Mouse (Mus musculus): ENCODE data around the gene Cbarp.

Gene Cbarp

DNA sequence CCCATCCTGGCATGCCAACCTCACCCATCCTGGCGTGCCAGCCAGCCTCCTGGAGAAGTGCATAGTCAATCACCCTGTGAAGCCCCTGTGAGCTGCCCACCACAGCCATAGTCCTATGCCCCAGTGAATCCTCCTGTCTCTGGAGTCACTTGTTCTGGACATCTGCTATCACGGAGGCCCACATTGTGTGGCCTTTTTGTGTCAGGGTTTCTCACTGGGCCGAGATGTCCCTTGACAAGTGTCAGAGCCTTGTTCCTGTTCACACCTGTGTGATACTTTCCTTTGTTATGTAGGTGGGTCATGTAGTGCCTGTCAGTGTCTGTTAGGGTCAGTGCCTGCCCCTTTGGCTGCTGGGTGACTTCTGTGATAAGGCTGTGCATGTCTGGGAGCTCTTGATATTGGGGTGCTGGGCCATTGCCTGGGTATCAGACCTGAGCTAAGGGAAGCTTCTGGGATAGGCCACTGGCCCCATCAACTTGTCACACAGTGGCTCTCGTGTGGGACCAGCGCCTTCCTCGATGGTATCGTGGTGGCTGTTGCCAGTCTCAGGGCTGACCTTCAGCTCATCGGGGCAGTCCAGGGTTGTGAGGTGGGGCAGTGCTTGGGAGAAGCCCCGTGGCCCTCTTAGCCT, 16.6 kb downstream of the Cbarp start:
- no peak for DNase-seq (ENCODE audit: low spot score)

DNA sequence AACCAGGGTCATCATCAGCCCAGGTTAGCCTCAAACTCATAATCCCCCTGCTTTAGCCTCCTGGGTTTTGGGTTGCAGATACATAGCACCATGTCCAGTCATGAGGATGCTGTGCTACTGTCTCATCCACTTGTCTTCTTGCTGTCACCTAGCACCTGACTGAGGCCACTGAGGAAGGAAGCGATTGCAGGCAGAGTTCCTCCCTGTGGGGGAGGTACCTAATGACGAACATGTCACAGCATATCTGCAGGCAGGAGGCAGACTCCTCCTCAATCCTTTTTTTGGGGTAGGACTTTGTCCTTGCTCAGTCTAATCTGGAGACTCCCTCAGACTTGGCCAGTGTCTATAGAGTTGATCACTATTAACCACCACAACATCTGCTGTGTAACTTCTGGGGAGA, 19.0 kb downstream of the Cbarp start:
- DNase-seq (ENCODE audit: low spot score): no peak

DNA sequence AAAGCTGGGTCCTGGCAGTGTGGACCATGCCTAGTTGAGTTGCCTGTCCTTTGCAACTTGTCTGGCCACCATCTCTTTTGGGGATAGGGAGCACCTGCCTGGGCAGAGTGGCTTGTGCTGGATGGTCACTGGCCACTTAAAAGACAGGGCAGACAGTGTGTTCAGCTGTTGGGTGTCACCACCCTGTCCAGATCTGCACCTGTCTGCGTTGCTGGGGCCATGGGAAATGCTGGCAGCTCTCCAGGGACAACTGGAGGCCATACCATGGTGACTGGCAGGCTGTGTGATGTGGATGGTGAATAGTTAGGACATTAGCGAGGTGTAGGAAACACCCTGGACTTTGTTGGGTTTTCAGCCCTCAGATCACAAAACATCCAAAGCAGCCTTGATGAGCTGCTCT, 20.5 kb downstream of the Cbarp start:
- no peak for DNase-seq (ENCODE audit: low spot score)

DNA sequence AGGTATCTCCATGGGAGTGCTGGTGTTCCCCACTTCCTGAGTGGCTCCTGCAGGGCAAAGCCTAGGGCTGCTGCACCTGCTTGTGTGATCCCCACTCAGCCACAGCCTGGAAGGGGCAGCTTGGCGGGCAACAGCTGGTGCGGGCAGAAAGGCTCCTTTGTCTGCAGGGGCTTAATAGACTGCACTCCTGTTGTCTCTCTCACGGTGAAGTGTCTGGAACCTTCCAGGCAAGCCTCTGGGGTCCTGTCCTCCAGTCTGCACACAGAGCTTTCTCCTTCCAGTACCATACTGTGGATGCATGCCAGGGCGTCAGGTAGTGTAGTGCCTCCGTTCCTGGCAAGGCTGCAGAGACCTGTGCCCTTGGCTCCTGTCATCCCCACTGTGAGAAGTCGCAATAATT, 22.1 kb downstream of the Cbarp start:
- DNase-seq (ENCODE audit: low spot score): no peak

DNA sequence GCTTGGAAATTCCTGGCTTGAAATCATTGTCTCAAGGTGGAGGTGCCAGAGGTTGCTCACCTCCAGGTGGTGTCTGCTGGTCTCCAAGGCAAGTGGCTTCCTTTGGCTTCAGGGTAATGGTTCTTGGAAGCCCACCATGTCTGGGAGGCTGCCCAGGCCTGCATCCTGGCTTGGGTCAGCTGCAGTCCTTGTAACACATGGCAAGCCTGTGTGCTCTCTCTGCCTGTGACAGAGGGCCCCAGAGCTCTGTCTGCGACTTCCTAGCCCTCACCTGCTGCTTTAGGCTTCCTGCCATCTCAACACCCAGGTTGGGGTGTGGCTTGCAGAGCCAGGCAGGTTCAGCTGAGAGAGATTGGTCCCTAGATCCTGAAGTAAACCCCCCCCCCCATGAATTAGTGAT, 22.9 kb downstream of the Cbarp start:
- DNase-seq (ENCODE audit: low spot score): no peak

DNA sequence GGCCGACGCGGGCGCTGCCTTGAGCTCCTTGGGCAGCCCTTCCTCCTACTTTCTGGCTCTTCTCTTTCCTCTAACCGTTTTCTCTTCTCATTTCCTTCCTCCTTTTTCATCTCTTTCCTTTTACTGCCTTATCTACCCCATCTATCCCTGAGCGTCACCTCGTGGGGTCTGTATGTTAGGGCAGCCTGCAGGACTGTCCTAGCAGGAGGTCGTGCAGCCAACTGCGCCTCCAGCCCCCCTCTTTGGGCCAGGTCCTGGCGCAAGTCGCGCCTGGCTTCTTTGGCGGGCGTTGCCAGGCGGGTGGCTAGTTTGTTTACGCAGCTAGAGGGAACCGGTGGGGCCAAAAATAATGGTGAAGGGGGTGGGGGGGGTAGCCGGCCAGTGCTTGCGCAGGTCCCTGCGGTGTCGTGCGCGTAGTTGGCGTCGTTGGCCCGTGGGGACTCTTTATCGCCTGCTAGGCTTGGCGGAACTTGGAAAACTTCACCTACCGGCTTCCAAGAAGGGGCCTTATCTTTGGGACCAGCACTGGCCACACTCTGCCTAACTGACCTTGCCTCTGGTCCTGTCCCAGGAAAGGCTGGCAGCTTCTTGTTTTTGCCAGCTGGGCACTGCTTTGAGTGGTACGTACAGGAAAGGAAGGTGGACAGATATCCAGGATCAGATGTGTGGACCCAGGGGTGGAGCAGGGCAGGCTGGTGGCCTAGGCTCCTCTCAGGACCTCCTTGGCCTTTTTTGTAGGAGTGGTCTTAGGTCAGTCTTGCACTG, 23.5 kb downstream of the Cbarp start:
- no peak for DNase-seq (ENCODE audit: low spot score)

DNA sequence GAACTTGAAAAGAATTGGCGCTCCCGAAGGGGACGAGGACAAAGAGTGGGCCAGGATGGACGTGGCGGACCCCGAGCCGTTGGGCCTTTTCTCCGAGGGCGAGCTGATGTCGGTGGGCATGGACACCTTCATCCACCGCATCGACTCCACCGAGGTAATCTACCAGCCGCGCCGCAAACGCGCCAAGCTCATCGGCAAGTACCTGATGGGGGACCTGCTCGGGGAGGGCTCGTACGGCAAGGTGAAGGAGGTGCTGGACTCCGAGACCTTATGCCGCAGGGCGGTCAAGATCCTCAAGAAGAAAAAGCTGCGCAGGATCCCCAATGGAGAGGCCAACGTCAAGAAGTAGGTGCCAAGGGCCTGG, 24.1 kb downstream of the Cbarp start:
- DNase-seq (ENCODE audit: low spot score): no peak

DNA sequence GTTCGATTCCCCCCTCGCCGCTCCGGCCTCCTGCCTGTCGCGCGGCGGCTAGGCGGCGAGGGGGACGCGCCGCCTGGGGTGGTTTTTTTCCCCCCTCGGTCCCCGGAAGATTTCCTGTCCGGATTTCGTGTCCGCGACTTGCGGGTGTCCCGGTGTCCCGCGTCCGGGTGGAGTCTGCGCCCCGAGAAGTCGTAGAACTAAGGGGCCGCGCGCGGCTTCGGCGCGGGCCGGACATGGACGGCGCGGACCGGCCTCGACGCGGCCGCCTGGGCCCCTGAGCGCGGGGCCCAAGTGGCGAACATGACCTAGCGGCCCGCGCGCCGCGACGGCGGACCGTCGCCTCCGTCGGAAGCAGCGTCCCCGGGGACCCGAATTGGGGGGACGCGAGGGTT, 24.7 kb downstream of the Cbarp start:
- DNase-seq (ENCODE audit: low spot score): no peak

DNA sequence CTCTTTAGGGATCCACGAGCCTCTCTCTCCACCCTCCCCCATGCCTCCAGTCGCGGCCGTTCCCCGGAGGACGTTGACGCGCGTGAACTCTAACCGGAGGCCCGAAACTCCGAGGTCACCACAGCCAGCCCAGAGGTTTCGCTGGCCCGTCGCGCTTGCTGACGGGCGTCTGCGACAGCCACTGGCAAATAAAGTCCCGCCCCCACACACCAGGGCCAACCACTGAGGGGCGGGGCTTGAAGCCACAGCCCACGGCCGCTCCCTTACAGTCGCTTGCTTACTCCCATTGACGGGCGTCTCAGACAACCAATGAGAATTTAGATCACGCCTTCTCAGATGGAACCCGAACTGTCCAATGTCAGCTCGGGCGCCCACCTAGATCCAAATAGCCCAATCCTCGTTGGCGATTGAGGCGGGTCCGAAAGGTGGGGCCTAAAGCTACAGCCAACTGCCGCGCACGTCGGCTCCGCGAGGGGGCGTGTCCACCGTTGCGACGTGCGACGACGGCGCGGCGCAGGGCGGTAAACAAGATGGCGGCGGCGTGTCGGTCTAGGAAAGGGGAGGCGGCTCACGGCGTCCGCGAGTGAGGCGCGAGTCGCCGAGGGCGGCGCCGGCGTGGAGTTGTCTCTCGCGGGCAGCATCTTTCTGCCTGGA, 25.2 kb downstream of the Cbarp start, which contains the start of gene Stk11:
Gene Stk11 (plus strand): TSS at position 514 of the 654 bp plus-strand sequence.
- peak; percentile 99 for DNase-seq (ENCODE audit: low spot score)

DNA sequence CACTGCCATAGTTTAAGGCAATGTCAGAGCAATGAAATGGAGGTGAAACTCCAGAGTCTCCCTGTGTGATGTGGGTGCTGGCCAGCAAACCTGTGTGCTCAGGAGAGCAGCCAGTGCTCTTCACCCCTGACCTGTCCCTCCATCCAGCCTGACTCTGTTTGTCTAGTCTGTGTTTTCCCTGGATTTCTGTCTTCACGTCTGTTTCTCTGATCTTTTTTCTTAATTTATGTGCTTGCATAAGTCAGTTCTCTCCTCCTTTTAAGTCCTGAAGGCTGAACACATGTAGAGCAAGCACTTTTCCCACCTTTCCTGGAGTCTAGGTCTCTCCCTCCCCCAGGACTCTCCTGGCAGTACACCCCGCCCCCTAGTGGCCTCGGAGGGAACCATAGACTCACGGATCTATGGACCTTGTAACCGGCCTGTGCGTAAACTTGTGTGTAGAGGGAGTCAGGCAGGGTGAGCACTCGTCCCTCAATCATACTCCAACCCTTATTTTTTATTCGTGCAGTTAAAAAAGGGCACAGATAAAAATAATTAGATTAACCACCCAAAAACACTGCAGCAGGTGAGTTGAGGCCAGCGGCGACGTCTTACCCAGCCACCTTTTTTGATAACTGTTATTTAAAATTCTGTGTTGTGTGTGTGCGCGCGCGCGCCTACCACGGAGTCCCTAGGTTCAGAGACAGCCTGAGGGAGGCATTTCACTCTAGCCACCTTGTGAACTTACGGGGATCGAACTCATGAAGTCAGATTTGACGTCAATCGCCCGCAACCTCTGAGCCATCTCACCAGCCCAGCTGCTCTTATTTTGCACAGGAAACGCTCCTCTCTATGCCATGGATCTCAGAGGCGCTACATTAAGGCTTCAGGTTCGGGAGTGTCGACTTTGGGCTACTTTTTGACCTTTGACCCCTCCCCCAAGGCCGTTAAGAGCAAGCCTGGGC, 26.0 kb downstream of the Cbarp start:
- peak; percentile 80 for DNase-seq (ENCODE audit: low spot score)

DNA sequence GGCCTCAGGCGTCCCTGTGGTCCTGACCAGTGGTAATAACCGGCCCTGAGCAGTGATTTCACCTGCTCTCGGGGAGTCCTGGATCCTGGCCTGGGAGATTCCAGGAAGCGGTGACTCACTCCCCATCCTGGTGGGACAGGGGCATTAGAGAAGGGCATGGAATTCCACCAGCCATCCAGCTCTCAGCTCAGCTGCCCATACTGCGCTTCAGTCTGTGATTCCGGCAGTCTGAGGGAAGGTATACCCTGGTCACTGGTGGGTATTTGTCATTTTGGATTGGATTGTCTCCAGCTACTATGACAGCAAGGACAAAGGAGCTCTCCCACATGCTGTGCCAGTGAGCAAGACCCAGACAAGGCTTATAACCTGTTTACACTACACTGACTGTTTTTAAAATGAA, 33.0 kb downstream of the Cbarp start:
- no peak for DNase-seq (ENCODE audit: low spot score)

DNA sequence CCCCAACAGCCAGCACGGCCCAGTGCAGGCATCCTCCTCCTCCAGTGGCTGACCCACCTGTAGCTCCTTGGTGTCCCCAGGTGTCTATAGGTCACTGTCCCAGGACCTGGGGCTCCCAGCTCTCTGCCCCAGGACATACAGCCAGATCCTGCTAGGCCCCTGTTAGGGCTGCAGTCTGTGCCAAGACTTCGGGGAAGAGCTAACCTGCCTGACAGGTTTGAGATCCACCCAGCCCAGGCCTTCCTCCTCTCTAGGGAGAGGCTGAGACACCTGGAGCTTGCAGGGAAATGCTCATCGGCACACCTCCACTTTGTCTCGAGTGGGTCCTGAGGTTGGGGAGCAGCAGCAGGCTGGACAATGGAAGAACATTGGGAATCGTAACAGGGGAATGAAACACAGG, 34.7 kb downstream of the Cbarp start:
- no peak for DNase-seq (ENCODE audit: low spot score)

DNA sequence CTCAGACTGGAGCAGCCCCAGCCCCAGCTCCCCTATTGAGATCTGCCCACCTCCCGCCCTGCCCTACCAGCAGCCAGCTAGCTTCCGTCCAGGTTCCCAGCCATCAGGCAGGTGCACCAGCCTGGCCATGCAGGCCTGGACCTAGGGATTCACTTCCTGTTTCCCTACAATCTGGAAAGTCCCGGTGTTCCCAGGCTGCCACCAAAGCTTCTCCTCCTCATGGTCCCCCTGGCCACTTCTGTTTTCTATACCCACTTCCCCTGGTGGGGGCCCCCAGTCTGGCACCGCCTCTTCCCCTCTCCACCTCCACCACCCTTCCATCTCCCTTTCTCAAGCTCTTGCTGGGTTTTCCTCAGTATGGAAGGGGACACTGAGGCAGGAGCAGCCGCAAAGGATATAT, 35.2 kb downstream of the Cbarp start, which contains the start of gene Sbno2:
Gene Sbno2 (minus strand): TSS at position 112 of the 400 bp plus-strand sequence.
- DNase-seq (ENCODE audit: low spot score): no peak

DNA sequence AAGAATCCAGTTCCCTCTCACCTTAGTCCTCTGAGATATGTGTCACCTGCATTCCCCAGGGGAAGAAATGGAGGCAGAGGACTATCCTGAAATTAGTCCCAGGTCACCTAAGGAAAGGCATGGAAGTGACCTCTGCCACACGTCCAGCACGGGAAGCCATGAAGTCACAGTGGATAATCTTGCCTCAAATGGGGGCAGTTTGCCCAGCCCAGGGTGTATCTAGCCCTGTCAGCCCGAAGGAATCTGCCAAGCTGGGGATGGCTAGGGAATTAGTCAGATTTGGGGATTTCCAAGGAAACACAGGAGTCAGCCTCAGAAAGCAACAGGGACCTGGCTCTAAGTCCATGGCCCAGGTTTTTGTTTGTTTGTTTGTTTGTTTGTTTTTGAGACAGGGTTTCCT, 36.5 kb downstream of the Cbarp start:
- no peak for DNase-seq (ENCODE audit: low spot score)

DNA sequence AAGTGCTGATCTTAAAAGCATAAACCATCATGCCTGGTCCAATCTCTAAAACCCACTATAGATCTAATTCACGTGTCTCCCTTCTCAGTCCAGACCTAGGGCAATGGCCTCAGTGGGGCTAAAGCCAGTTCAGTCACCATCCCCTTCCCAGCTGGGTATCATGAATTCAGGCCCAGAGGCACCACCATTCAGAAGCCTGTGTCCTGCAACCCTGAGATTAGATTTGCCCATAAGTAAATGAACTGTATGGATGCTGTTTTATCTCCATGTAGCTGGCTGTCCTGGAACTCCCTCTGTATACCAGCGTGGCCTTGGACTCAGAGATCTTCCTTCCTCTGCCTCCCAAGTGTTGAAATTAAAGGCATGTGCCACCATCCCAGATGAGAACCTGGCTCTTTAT, 37.6 kb downstream of the Cbarp start:
- DNase-seq (ENCODE audit: low spot score): no peak

DNA sequence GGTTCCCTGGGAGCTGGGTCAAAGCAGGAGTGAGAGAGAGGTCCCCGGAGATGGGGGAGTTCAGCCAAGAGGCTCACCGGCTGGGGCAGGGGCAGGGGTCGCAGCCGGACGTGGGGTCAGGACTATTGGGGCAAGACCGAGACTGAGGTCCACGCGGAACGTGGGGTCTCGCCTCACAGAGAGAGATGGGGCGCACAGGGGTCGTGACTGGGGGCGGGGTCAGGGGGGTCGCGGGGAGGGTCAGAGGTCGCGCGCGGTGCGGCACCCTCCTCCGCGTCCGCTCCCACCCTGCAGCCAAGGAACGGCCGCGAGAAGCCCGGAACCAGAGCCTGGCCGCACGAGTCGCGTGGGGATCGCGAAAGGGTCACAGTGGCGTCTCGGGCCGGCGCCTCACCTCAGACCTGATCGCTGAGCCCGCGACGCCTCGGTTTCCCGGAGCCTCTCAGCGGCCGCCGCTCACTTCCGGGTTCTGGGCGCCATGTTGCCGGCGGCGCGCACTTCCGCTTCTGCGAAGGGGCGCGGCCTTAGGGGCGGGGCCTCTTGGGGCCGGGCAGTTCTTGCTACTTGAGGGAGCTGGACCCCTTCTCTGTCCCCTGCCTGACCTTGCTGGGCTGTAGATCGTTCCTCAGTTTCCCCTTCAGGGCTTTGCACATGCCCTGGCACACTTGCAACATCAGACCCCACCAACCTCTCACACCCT, 38.3 kb downstream of the Cbarp start:
- DNase-seq (ENCODE audit: low spot score): peak; percentile 38

DNA sequence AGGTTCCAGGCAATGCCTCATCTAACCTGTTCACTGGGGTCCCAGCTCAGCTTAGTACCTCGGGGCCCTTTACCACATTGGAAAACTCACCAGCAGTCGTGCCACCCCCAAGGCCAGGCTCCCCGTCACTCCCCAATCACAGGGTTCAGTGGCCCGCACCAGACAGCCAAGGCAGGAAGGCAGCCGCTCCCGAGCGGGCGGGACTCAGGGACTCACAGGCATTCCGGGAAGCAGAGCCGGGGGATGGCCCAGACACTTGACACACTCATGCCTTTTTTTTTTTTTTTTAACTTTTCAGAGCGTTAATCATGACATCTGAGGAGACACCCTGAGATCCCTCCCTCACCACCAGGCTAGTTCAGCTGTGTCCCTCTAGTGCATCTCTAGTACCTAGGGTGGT, 39.7 kb downstream of the Cbarp start:
- DNase-seq (ENCODE audit: low spot score): no peak

DNA sequence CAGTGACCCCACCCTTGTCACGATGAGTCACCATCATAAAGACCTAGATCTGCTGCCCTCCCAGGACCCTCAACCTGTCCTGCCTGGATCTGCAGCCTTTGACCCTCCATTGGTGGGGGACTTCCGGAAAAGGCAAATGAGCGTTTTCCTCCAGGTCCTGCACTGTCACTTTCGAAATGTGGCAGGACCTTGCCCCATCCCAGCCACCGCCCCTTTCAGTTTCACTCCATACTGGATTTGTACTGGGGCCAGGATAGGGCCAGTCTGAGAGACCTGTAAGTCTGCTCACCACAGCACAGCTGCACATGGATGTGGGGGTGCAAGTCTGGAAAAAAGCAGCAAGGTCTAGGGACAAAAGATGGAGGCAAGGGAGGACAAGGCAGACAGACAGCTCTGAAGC, 42.0 kb downstream of the Cbarp start:
- DNase-seq (ENCODE audit: low spot score): no peak

DNA sequence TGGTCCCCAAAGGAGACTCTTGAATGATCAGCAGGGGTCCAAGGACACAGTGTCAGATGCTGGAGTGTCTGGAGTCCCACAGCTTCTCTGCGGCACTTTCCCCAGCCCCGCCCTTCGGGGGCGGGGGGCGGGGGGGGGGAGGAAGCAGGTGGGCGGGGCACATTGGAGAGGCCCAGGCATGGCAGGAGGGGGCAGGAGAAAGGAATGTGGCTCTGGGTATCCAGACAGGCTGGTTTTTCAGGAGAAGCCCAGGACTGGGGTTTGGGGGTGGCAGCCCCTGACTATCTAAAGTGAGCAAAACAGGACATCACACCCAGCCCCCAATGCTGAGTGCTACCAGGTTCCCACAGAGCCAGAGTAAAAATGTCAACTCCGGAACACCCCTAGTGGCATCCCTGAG, 43.4 kb downstream of the Cbarp start:
- no peak for DNase-seq (ENCODE audit: low spot score)

DNA sequence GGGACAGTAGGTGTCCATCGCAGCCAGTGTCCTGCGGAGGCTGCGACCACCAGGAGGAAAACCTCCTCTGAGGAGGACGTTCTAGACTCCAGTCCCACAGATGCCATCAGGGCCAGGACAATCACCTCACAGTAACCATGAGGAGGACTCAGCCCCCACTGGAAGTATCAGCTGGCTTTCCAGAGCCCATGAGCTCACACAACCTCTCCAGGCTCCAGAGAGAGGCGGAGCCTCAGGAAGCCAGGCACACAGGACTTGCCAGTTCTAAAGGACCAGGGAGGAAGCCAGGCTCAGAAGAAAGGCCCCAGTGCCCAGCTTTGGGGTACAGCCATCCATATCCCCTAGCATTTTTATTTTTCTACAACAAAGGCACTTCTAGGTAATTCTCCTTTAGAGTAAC, 45.1 kb downstream of the Cbarp start:
- no peak for DNase-seq (ENCODE audit: low spot score)

DNA sequence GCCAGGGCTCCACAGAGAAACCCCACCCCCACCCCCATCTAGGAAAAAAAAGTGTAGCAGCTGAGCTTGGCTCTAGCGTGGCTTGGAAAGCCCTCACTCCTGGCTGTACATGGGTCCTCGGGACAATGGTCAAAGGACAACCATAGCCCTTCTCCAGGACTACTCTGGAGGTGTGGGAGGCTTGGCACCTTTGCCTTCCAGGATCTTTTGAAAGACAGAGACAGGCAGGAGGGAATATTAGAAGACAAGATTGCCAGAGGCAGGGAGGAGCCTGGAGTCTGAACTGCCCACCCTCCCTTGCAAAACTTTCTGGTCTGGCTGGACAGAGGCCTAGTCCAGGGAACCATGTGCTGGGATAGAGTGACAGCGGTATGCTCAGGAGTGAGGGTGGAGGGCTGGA, 46.0 kb downstream of the Cbarp start:
- no peak for DNase-seq (ENCODE audit: low spot score)

DNA sequence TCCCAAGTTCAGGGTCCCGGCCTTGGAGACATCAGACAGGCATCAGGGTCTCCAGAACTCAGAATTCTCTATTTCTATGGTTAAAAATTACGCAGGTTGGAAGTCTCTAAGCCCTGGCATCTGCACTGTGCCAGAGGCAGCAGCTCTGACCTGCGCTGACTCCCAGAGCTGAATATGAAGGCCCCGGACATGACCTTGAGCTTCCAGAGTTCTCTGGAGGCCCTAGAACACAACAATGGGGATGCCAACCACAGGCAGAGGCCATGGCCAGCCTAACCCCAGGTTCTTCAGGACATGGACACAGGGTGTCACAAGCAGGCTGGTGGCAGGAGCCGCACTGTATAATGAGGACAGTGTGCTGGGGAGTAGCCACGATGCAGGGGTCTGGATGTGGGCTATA, 46.5 kb downstream of the Cbarp start:
- DNase-seq (ENCODE audit: low spot score): no peak

All from urinary bladder, postnatal 10 days (tissue).